Comparison of ENCODE assay signal across 16 mouse cellular contexts in genomic region chr19:56358890-56359289, GRCm38 (mm10). TPM values are rescaled to one million over a fixed set of nuclear protein-coding genes. Genes with fewer than 3 reads are reported as not detected.
"Had no signal": no experiment of that assay in that cellular context is flagged by ENCODE, and none has a peak within 500 bp of the region (broad histone marks: within the 10 kb centered on the region; RNA-seq: fewer than 3 reads in every experiment).

No protein-coding gene starts in this region.

- H3K4me3 ChIP-seq: midbrain, embryonic 13.5 days; midbrain, embryonic 15.5 days; neural tube, embryonic 12.5 days; stomach, embryonic 15.5 days had no signal

- H3K9me3 ChIP-seq: midbrain, embryonic 13.5 days; midbrain, embryonic 15.5 days; neural tube, embryonic 12.5 days; stomach, embryonic 15.5 days had no signal

- H3K27me3 ChIP-seq: midbrain, embryonic 13.5 days; midbrain, embryonic 15.5 days; neural tube, embryonic 12.5 days; stomach, embryonic 15.5 days had no signal

- DNase-seq: lung, adult 18-20 months; lung, embryonic 14.5 days; lung, postnatal 10 days; lung, postnatal 4 days; right cerebral cortex, postnatal 14 days; thymus, adult 2 months; thymus, postnatal 25 days; thymus, postnatal 4 days had no signal

- H3K9ac ChIP-seq: liver, embryonic 14.5 days; lung, embryonic 14.5 days; midbrain, embryonic 13.5 days; midbrain, embryonic 15.5 days; neural tube, embryonic 12.5 days; stomach, embryonic 15.5 days had no signal

- H3K27ac ChIP-seq: liver, embryonic 14.5 days; midbrain, embryonic 13.5 days; midbrain, embryonic 15.5 days; neural tube, embryonic 12.5 days; stomach, embryonic 15.5 days; stomach, postnatal 0 days had no signal

- H3K36me3 ChIP-seq: midbrain, embryonic 13.5 days; midbrain, embryonic 15.5 days; neural tube, embryonic 12.5 days; stomach, embryonic 15.5 days had no signal

- H3K4me1 ChIP-seq: neural tube, embryonic 12.5 days had no signal

RNA-seq across cellular contexts. Expression of gene Nrap, which starts 30.9 kb away (rescaled TPM):
- total RNA-seq: monocyte, adult 5-6 weeks; neutrophil, adult 5-6 weeks had no signal
